Mouse (Mus musculus): ENCODE measurements around the gene Sept11.

- TF ChIP-seq EP300 (IDR thresholded peaks at IDR 0.05; ENCODE audit: low read depth) = no peak
- TF ChIP-seq CTCF (IDR thresholded peaks at IDR 0.05; ENCODE audit: low read depth) = no peak
Observed at GRCm38 (mm10) chr5:93044584-93045370, 48.5 kb upstream of the Sept11 start, which contains the start of gene Sowahb.
